Mouse (Mus musculus) megakaryocyte progenitor cell, adult 5-6 weeks (primary cell): Measurements from ENCODE around the gene Rgs7. TPM values are rescaled to one million over a fixed set of nuclear protein-coding genes. Genes with fewer than 3 reads are reported as not detected.

ENCODE experiments used
- ATAC-seq: replicated peaks from 2 replicates; pipeline ENCODE4 v1.8.0; 2016; ENCODE audit warnings: mild to moderate bottlenecking, moderate TSS enrichment, inconsistent platforms; ENCODE audit not compliant: poor library complexity
- total RNA-seq, 2 experiments: library from RNA; stranded (forward) in 1 of 2; stranded (reverse) in 1 of 2; fragments of 157-497, 149-512 nt in 1 of 2; fragments of 200-1000 nt in 1 of 2; gene quantifications; 2 replicates each; pipeline versions ENCODE4 v1.2.3 to v1.2.4; 2015 to 2017

Rgs7 gene
- total RNA-seq, 2 experiments from 2014 or later, result not detected

DNA sequence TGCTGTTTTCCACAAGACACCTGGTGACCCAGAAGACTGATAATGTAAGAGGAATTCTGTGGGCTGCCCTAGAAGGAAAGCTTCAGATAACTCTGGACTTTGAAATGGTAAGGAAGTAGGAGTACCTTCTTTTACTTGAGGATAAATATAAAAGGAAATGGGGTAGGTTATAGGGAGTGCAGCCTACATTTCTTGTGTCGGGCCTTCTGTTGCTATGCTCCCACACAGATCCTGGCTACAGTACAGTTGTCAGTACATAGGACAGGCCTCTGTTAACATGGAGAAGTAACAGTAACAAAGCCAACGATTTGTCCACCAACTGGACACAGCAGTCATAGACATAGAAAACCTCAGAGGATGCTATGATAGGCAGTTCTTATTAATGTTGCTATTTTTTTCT lies 307.1 kb downstream of the Rgs7 start:
- no peak for ATAC-seq

DNA sequence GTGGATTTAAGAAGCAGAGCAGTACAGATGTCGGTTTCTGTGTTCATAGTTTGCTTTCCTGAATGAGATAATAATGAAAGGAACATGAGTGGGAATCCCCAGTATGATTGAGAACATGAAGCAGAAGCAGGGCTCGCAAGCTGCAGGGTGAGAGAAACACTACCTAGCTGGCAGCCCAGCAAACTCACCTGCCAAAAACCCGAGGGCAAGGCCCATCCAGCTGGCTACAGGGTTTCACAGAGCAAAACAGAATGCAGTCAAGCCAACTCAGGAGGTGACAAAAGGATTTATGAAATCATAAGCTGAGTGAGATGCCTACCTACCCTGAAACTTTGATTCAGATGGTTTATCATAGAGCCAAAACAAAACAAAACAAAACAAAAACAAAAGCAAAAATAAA lies 307.6 kb downstream of the Rgs7 start:
- ATAC-seq, result no peak

DNA sequence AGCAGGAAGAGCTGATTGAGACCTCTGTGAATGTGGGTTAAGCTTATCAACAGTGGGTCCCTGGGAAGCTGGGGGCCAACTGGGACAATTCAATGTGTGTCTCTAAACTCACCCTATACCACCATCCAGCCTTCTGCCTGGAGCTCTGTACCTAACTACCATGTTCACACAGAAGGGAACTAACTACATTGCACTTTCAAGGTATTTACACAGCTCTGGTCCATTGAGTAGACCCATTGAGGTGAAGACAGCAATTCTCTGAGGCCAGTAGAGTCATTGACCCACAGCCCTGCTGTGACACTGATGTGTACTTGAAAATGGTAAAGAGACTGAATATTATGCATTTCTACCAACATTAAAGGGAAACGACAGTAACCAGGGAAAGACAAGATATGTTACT lies 313.6 kb downstream of the Rgs7 start:
- ATAC-seq, result no peak

DNA sequence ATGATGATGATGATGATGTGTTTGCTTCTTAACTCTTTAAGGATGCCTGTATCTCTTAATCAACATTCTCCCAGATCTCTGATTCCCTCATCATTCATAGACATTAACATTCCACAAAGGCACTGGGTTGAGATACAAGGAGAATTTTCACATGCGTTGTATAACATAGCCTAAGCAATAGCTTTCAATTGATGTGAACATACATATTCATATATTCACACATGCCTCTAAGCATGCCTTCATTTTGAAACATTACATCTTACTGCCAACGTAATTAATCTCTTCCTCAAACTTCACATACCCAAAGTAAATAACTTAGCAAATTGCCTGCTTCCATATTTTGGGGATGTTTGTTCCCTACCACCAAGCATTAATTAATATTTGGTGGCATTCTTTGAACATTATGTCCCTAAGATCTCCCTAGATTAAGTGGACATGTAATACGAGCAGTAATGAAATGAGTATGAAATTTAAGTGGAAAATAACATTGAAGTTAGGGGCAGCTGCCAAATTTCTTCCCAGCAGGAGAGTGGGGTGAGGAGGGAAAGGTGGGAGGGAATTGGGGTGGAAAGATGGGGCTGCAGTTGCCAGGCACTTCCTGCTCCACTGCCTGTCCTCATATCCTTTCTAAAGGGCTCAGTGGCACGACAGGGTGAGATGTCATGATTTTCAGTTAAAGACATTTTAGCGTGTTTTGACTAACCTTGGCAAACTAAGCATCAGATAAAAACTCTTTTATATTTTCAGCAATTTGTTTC lies 317.2 kb downstream of the Rgs7 start:
- ATAC-seq, result no peak

DNA sequence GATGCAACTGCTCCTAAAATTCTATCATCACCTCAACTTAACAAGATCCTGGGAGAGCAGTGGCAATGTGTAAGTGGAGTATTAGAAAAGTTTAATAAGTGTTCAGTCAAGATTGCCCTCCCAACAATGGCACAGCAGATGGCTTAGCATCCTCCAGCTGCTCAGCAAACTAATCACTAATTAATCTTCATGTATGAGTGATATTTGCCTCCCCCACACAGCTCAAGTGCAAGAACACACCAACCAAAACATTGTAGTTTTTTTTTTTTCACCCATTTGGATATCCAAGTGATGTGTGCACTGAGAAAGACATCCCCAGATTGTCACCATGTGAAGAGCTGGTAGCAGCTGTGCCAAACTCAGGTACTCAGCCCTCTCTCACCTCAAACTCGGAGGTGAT lies 336.8 kb downstream of the Rgs7 start:
- ATAC-seq, result no peak

DNA sequence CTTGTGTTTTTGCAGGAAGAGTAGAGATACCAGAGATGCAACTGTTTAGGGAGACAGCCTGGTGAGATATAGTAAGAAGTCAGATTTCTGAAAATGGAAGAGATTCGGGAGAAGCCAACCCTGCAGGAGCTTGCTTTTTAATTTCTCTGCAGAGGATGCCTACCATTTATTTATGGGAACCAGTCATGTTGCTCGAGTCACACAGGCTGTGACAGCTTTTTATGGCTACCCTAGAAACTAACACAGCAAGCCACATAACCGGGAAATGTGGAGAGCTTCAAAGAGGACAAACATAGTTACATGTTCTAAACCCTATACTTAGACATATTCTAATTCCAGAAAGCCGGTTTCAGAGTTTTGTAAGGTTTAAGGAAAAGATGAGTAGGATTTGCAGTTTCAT lies 349.2 kb downstream of the Rgs7 start:
- ATAC-seq, result no peak

DNA sequence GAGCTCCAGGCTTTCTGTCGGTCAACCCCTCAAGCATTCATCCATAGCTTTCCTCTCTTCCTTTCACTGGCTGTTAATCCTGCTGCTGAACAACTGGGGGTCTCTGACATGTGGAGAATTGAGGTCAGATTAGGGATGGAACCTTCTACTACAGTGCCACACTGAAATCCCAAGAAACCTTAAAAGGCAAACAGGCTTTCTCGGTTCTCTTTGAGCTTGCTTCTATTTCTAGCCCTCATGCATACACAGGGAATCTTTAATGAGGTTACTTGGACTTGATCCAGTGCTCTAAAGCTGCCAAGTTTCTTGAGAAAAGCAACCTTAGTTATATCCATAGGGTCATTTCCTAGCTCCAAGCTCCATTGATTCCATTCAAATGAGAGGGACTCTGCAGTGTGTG lies 363.8 kb downstream of the Rgs7 start:
- ATAC-seq, result no peak

DNA sequence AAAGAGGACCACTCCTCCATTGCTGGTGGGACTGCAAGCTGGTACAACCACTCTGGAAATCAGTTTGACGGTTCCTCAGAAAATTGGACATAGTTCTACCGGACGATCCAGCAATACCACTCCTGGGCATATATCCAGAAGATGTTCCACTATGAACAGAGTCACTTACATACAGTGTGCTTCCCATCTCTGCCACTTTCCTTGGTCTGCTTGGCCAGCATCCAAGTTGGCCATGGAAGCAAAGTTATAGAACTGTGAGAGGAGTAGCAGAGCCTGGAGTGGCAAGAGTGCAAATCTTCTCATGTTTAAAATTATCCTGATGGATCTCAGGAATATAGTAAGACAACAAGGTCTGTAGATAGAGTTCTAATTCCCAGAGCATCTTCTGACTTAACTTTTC lies 367.9 kb downstream of the Rgs7 start:
- ATAC-seq, result no peak

DNA sequence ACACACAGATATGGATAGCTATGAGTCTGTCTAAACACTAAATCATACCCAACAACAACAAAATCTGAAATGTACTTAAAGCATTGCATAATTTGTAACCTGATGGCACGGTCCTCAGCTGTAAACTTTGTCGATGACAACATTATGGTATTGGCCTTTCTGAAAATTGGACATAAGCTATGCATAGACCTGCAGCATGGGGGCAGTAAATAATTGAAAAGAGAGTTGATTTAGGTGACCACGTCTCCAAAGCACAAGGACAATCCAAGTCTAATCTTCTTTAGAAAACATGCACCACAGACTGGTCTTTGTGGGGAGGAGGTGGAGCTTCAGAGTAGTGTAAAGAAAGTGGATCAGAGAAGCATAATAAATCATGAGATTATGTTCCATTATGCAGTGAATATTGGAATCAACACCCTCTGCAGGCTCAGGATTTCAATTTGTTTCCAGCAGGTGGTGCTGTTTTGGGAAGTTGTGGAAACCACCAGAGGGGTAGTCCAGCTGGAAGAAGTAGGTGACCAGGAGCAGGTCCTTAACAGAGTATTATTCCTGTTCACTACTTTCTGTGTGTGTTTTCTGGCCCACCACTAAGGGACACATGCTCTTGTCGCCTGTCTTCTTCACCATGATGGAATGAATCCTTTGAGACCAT lies 373.3 kb downstream of the Rgs7 start:
- peak; percentile 71 for ATAC-seq

DNA sequence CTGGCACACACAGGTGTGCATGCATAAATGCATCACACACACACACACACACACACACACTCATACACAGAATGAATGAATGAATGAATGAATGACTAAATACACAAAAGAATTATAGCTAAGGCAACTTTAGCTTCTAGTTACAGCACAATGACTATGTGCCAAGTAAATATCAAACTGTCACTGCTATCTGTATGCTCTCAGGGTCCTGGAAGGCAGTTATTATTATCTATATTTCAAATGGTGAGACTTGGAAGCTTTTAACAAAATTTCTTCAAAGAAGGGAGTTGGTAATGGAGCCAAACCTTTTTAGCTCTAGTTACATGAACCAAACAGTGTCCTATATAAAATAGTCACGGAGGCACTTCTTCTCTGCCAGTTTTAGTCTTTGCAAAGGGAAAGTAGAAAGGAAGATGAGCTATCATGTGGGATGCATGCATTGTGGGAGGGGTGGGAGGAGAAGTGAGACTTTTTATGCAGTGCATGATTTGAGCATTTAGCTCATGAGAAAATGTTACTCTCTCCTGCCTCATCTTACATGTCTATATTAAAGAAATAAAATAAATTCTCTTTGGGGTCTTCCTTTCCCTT lies 383.9 kb downstream of the Rgs7 start:
- ATAC-seq, result no peak

DNA sequence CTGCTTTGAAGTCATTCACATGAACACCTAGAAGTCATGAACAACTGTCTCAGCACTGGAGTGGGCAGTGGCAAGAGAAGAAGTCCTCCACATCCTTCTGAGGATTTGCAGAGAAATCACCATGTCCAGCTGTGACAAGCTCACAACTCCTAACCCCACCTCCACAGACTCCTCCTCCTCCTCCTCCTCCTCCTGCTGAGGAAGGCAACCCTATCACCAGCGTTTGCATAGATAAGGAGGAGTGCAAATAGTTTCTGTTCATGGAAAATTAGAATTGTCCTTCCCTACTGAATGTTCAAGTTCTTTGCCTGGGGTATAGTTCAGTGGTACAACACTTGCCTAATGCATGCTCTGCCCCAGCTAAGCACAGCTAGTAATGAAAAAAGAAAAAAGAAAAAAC lies 386.0 kb downstream of the Rgs7 start:
- ATAC-seq, result no peak

DNA sequence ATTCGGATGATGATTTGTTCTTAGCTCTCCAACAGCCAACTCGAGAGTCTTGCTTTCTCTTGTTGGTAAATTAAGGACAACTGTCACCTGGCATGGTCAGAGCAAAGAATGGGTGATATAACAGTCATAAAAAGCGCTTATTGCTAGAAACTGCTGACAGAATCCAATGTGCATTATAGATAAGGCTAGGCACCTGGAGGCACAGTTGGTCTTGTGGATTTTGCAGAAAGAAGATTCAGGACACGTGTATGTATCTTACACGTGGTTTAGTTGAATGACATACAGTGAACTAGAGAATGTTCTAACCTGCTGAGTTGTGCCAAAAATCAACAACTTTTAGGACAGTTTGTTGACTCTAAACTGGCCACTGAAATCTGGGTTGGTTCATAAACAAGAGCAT lies 386.9 kb downstream of the Rgs7 start:
- ATAC-seq, result no peak

DNA sequence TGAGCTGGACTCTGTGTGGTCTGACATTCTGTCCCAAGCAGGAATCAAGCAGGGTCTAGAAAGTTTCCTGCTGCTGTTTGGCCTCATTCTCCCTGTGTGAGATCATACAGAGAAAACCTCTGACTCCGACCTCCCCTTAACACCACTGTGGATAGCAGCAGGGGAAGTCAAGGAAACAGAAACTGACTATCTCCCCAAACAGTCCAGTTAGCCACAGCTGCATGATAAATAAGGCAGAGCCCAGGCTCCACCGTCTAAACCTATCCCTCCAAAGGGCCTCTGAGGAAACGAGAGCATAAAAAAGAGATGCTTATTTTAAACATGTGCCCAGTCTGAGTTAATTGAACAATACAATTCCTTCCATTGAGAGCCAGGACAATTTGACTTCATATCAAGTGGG lies 395.3 kb downstream of the Rgs7 start:
- ATAC-seq, result no peak

DNA sequence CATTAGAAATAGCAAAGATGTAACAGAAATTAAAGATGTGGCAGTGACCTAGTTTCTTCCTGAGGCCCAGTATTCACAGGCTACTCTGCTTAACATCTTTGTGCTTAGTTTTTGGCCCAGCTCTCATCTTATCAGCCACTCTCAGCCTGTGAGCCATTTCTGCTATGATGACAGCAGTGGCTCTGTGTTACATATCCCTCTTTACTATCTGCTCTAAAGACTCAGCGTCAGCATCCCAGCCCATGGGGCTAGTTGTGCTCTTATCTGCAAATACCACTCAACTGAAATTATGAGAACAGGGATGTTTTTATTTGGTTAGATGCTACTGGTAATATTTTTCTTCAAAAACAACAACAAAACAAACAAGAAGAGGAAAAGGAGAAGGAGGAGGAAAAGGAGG lies 410.2 kb downstream of the Rgs7 start:
- peak; percentile 66 for ATAC-seq

DNA sequence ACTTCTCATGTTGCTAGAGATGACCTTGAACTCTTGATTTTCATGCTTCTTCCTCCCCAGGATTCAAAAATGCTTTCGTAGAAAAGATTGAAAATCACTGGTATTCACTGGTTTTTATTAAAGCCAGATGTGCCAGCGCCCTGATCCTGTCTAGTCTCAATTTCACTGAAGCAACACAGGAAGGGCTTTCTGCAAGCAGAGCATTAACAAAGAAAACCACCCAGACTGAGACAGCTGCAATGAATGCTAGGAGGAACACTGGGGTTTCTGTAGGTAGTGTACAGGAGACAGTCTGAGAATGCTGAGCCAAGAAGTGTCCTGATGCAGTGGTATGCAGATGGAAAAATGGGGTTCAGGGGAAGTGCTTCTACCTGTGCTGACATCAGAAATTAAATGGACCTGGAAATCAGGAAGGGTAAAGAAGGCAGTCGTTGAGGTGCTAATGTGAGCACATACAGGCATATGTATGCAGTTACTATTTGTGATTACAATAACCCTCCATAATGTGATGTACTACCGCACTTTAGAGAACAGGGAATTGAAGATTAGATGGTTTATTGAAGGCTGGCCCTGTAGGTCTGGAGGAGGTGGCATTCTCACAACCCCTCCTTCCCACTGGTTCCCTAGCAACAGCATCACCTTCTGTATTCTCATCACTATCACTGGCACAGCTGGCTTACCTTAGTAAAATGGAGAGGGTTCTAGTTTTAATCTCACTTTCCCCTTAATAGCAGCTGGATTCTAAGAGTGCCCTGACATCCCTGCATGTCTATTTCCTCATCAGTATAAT lies 412.3 kb downstream of the Rgs7 start:
- no peak for ATAC-seq

DNA sequence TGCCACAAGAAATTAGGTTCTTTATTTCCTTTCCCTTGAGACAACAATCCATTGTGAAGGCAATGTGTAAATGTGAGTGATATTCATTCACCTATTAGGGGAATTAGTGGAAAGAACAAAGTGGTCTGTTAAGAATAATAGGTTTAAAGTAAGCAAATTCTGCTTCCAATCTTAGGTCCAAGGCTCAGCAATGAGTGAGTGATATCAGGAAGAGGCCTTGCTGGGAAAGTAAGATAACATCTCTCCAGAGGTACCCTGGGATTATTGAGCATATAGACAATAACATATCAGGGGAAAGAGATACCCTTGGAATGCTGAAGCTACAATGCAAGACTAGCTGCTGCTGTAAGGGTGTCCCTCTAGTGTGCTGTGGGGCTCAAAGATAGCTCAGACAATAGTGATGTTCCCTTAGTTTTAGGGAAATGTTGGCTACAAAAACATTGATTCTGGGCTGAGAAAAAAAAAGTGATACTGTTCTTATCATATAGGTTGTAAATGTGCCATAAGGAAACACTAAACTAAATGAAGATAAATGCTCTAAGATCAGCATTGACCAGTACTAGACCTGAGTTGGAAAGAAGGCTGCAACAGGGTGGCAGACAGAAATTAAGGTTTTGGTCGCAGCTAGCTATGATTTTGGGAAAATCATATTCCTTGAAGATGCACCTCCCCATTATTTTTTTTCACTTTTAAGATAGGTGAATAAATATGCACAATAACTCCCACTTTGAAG lies 418.6 kb downstream of the Rgs7 start:
- no peak for ATAC-seq

DNA sequence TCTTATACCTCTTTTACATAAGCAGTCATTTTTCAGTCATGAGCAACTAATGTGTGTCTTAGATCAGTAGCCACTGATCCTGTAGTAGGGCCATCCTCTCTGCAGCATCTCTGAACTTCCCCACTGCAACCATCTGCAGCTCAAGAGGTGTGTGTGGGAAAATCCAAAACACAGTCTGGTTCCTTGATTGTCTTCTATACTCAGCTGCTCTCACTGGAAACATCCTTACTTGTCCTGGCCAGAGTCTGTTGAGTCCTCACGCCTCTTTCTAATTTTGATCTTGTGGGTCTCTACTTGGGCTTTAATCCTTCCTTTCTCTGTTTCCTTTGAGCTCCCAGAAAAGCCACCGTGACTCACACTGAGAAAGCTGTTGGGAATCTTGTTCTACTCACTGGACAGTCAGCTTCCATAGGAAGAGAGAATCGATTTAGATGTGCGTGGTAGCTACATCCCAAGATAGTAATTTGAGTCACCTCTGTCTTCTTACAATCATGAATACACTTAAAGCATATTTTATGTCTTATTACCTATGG lies 422.5 kb downstream of the Rgs7 start:
- no peak for ATAC-seq

DNA sequence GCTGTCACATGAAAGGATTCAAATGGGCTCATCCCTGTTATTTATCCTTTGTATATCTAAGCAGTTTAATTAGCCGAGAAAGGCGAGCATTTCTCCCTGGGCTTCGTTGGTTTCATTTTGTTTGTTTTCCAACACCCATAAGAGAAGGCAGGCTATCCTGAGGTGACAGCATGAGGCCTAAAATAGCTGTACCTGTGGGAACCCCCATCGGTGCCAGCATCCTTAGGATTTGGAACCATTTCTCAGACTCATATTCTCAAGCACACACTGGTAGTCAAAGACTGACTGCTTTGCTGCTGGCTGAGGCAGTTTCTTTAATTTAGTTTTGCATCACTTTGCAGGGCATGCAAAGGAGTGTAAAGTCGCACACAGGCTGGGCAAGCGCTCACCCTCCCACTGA lies 443.2 kb downstream of the Rgs7 start:
- no peak for ATAC-seq

DNA sequence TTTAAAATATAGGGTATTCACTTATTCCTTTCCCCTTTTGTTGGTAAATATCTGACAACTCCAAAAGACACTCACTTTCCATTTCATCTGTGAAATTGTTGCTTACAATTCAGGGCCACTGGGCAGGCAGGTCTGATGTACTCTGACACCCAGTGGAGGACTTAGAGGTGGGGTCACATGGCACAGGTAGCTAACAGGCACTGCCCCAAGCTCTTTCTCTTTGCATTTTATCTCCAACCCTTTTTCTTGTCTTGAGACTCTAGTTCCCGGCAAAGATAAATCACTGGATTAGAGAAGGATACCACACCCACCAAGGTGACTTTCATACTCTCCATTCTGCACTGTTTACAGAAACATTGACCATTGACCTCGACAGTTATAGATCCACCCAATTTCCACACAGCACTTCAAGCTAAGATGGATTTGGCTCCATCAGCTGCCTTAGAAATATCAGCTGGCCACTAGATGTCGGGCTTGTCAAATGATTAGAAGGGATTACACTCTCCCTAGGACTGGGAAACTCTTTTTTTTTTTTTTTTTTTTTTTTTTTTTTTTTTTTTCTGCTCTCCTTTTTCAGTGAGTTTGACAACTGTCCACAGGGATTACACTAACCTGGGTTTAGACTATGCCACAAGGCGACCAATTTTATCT lies 451.0 kb downstream of the Rgs7 start:
- ATAC-seq, result peak; percentile 42; the same call in 1 of the 2 replicates

DNA sequence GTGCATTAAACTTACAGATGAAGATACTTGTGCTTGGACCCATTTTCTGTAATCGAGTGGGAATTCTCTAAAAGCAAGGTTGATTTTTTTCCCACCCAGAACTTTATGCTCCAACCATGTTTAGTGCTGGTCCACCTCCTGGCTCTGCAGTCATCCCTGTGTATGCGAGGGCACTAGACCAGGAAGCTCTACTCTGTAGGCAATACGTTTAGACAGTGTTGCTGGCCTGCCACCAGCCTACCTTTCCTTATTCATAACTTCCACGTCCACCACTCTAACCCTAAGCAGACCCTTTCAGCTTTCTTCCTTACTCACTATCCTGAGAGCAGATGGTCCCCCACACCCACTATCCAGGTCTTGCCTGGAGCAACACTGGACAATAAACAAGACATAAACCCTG lies 452.3 kb downstream of the Rgs7 start:
- ATAC-seq, result no peak
